Mouse (Mus musculus): ENCODE data around the gene Rassf3.

- TF ChIP-seq CTCF (IDR thresholded peaks at IDR 0.05; ENCODE audit: low read depth) (no peak), EP300 (IDR thresholded peaks at IDR 0.05; ENCODE audit: low read depth) (no peak)
Measured at GRCm38 (mm10) chr10:121436258-121436645, 39.9 kb downstream of the Rassf3 start.
